Mouse (Mus musculus): ENCODE data around the gene Pmpca.

DNA sequence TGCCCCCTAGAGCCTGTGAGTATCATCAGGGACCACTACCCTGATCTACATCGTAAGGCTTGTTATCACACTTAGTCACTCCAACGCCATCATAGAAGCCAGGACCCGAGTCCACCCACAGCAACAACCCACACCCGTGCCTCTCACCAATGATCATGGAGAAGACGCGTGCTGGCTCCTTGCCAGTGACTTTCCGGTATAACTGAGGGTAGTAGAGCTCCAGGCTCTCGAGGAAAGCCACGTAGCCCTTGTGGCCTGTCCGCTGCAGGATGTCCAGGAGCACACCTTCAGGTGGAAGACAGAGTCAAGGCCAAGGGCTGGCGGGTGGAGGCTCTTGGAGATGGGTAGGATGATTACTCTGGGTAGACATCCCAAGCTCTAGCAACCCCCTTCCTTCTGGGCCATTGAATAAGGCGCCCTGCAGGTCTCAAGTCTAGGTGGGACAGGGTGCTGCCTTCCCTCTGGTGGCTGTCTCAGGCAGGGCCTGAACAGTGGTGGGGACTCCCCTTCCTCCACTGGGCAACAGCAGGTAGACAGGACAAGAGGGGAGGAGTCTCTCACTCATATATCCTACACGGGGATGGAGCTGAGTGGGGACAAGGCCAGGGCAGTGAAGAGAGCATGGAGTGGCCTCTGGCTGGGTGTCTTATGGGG is 30.3 kb upstream of the Pmpca start:
- TF ChIP-seq CTCF (conservative IDR thresholded peaks at IDR 0.05; ENCODE audit: insufficient read depth, insufficient read length, low read depth, low read length) (no peak), POLR2A (IDR thresholded peaks at IDR 0.05; ENCODE audit: low read depth, low read length) (no peak)

All from kidney, adult 2 months (tissue).